Mouse (Mus musculus) adrenal gland, postnatal 25 days (tissue): ENCODE measurements around the gene Lcn2. TPM values are rescaled to one million over a fixed set of nuclear protein-coding genes. Genes with fewer than 3 reads are reported as not detected.

Experiments used
- DNase-seq: peaks from one replicate; pipeline ENCODE4 v3.0.0; 2021; ENCODE audit warnings: mixed read lengths
- total RNA-seq: library from RNA; stranded (reverse); gene quantifications from 2 replicates; pipeline ENCODE4 v1.2.3, GENCODE M21; 2021

The Lcn2 gene
- total RNA-seq, 1 experiment from 2014 or later = 1.5 TPM

DNA sequence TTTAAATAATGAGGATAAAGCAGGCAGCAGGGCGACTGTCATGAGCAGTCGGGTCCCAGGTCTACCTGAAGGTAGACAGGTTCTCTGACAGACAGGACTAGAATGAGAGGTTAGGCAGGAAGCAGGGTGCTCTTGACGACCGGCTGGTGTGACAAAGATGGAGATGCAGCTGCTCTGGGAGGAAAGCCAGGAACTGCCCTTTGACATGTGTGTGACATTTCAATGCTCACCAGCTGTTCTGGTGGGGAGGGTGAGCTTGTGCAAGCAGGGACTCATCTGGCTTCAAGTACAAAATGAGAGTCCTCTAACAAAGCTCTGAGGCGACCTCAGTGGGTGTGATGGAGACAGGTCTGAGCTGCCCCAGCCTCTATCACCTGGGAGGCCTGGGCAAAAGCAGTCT is 25.9 kb upstream of the Lcn2 start:
- DNase-seq = no peak

GRCm38 (mm10) chr2:32412742-32413531 is 24.9 kb upstream of the Lcn2 start:
- DNase-seq = no peak

DNA sequence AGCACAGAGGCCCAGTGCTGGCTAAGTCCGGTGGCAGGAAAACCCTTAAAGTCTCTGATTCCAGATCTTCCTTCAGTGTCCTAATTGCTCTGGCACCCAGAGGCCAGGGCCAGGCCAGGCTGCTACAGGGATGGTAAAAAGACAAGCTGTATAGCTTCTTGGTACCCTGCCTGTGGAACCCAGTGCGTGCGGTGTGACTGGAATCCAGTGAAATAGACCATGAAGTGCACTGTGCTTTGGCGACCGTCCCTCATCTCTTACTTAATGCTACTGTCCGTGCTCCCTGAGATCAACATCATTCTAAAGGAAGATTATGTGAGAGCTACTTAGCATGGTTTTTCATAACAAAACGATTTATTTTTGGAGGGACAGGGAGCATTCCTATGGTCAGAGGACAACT is 23.4 kb upstream of the Lcn2 start:
- no peak for DNase-seq

DNA sequence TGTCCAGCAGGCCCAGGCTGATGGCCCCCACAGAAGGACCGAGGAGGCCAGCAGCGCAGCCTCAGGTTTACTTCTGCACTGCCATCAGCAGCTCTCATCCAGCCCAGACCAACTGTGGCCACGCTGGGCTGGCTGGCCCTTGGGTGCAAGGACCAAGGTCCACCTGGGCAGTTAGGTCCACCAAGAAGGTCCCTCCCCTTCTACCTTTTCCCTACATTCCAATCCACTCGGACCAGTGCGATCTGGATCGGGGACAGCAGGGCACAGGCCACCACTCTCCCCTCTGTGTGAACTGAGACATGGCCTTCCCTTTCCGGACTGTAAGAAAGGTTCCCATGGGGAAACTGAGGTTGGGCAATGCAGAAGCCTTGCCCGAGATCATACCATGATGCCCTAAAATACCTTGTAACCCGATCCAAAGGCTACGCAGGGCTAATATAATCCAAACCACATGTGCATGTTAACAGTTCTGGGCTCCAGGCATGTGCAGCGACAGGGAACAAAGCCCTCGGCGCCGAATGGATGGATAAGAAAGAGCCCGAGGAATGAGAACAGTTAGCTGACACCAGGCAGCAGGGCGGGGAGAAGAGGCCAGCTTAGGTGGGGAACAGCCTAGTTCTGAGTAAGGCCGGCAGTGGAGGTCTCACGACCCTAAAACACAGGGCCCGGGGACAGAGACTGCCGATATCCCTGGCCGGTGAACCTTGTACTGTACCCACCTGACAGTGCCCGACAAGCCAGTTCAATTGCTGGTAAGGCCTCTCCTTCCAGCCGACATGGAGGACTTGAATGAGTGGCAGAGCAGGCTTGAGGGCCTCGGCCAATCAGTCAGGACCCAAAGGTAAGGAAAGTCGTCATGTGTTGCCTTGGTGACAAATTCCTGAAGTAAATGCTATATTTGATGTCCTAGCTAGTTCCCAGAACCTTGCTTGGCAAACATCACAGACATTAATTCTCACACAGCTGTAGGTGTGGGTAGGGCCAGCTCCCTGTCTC is 20.7 kb upstream of the Lcn2 start:
- DNase-seq = no peak

DNA sequence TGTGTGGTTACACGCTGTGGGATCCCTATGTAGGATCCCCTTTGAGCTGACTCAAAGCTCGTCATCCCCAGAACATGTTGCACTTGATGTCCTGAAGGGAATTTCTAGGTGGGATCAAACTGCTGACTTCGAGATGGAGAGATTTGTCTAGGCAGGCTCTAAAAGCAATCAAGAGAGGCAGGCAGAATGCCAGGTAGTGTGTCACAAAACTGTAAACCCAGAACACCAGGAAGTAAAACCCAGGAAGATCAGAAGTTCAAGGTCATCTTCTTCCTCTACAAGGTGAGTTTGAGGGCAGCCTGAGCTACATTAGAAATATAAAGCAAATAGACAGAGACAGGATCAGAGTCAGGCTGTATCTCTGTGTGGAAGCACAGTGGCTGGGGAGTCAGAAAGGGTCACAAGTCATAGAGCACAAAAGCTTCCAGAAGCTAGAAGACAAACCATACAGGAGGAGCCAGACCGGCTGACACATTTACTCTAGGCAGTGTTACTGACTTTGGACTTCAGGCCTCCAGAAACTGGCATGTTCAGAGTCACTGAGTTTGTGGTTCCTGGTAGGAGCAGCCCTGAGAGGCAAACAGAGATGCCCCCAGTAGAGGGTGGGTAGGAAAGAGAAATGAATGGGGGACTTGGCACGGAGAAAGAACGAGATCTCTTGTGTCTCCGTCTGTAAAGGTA is 19.2 kb upstream of the Lcn2 start:
- no peak for DNase-seq

GRCm38 (mm10) chr2:32404663-32405062 is 16.6 kb upstream of the Lcn2 start:
- peak; percentile 92 for DNase-seq

DNA sequence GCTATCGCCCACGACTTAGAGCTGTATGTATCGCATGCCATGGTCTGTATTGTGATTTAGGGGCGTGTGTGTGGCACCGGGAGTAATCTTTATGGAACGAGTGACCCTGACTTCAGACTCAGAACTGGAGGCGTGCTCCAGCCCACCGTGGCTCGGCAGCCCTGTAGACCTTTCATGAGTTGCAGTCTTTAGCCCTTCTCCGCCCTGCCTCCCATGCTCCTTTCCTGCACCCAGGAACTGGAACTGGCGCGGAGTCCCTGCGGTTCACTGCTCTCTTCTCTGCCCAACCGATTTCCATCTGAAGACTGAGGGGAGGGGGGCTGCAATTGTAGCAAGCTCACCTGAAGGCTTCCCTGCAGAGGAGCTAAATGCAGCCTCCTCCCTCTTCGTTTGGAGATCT is 8.6 kb upstream of the Lcn2 start:
- no peak for DNase-seq

DNA sequence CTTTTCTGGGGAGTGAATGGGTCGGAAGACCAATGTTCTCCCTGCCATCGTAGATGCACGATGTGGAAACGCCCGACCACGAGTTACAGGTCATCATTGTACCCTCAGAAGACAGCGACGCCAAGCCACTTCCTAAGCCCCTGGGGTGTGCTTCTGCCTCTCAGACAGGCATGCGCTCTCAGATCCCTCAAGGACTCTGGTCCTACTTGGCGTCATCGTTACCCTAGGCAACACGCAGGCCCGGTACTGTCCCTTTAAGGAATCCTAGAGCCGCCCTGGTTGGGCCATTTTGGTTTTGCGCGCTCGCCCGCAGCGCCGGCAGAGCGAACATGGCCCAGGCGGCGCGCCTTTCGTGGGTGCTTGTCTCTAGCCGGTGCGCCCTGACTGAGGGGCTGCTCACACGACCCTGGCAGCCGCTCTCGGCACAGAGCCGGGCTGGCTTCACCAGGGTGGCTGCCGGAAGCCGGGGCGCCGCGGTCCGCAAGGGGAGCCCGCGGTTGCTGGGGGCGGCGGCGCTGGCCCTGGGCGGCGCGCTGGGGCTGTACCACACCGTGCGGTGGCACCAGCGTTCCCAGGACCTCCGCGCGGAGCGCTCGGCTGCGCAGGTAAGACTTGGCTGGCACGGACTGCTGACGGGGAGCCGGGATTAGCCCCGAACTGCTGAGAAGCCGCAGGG is 8.0 kb upstream of the Lcn2 start:
- DNase-seq = peak; percentile 87

DNA sequence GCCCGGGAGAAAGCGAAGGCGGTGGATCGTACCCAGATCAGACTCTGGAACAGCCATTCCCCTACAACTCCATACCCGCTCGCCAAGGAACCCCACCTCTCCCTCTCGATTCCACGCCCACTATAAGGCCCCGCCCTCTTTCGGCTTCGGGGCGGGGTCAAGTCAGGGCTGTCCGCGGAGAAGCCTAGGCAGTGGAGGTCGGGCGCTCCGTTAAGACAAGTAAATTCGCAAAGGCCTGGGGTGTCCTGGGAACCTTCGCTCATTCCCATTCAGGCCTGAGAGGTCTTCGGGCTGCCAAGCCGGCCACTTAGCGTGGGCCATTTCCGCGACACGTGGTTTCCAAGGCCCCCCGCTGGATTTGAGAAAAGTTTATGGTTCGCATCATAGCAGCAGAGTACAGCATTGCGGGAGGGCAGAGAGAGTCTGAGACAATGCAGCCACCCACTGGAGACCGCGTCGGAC is 7.5 kb upstream of the Lcn2 start, which contains the start of gene Ptges2:
Gene Ptges2, plus strand, starts transcription at position 413 of the 462 bp plus-strand sequence.
- peak; percentile 87 for DNase-seq

DNA sequence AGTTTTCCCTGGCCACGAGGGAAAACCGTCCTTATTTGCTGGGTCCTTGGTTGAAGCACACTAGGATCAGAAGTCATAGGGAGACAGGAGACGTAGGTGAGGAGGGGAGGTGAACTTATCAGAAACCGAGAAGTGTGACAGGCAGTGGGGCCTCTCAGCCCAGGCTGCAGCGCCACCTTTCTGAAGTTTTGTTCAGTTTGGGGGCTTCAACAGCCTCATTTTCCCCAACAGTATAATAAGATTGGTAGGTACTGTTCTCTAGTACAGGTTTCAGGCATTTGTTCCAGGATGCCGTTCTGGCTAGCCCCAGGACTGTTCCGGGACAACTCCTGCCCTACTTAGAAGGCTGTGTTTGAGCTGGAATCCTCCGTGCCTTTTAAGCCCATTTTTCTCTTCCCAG is 6.9 kb upstream of the Lcn2 start:
- DNase-seq = peak; percentile 32

GRCm38 (mm10) chr2:32392063-32392462 is 4.0 kb upstream of the Lcn2 start:
- DNase-seq = no peak

DNA sequence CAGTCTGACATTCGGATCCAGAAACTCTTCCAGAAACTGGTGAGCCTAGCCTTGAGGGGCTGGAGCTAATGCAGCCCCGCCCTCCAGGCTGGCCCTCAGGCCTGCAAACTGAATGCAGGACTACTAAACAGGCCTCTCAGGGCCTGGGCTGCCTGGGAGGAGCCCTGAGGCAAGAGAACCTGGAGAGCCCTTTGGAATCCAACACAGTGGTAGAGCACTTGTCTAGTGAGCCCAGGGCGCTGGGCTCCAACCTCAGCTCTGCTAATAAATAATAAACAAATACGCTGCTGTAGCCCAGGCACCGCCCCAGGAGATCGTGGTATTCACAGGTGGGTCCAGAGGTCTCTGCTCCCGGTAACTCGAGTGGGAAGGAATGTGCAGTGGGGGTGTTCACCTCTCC is 2.8 kb upstream of the Lcn2 start:
- DNase-seq = no peak

DNA sequence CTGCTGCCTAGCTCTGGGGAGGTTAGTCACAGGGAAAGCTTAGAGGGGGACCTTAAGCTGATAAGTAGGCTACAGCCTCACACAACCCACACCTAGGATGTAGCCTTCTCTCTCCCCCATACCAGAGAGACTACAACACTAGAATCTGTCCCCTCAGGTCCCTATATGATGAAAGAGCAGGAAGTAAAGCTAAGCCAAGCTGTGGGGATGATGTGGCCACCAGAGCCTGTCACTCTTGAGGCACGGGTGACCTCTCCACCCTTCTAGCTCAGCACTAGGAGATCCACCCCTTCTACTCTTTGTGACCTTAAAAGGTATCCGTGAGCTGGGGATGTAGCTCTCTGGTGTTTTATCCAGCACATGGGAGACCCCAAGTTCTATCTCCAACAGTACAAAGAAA is 1.1 kb upstream of the Lcn2 start:
- no peak for DNase-seq

- DNase-seq = no peak
Measured at GRCm38 (mm10) chr2:32382689-32383088, 5.4 kb downstream of the Lcn2 start.

DNA sequence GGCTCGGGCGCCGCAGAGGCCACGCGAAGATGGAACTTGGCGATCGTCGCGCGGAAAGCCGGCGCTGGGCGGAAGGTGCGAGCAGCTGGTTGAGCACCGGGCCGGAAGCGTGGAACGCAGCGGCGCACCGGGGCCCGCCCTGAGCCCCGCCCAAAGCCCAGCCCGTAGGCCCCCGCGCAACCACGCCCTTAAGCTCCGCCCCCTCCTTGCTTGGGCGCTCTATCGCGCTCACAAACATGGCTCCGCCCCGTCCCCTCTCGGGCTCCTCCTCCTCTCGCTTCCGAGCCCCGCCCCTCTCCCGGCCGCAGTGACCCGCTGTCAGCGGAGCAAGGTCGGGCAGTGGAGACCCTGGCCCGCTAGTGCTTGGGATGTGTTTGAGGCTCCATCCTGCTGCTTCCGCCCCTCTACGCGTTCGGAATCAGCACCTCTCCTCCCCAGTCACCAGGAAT is 6.3 kb downstream of the Lcn2 start, which contains the start of gene 1110008P14Rik:
Gene 1110008P14Rik, minus strand, starts transcription at position 164 of the 449 bp plus-strand sequence.
- peak; percentile 97 for DNase-seq

DNA sequence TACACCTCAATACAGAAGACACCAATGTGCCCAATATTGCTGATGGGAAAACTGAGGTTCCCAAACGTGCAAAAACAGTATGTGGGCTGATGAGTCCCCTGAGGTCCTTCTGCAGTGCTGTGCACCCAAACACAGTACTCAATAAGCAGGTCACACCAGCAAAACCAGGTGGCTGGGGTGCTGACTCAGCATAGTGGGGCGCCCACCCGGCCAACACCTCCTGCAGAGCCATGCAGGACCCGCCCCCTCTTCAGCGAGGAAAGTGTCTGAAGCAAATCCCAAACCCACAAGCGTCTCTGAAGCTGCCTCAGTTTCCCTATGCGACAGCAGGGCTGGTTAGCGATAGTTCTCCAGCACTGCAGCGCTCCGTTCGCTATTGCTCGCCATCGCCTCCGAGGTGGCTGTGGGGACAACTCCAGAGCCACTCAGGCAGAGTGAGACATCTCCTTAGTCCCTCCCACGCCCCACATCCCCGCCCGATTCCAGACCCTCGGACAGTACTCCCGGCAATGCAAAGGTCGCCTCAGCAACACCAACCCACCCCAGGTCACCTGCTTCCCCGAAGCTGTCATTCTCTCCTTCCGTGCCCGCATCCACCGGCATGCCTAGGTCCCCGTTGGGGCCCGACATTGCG is 6.8 kb downstream of the Lcn2 start:
- no peak for DNase-seq

DNA sequence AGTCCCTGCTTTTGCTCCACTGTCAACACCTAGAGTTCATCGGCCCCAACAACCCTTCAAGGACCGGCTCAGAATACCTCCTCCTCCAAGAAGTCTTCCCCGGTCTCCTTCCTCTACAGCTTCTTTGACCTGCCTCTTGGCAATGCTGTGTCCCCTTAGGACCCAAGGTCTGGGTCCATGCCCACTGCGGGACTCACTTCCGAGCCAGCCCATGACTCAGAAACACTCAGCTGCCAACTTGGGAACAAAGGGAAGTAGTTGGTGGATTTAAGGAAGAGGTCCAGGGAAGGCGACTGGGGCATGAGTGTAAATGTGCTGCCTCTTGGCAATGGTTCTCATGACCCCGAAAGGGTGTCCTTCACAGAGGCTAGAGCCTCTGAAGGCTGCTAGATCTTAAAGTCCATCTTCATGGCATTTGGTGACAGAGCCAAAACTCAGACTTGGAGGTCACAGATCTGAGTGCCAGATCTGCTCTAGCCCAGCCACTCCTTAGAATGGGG is 8.0 kb downstream of the Lcn2 start:
- DNase-seq = peak; percentile 70

GRCm38 (mm10) chr2:32376963-32377362 is 11.1 kb downstream of the Lcn2 start:
- DNase-seq = no peak

DNA sequence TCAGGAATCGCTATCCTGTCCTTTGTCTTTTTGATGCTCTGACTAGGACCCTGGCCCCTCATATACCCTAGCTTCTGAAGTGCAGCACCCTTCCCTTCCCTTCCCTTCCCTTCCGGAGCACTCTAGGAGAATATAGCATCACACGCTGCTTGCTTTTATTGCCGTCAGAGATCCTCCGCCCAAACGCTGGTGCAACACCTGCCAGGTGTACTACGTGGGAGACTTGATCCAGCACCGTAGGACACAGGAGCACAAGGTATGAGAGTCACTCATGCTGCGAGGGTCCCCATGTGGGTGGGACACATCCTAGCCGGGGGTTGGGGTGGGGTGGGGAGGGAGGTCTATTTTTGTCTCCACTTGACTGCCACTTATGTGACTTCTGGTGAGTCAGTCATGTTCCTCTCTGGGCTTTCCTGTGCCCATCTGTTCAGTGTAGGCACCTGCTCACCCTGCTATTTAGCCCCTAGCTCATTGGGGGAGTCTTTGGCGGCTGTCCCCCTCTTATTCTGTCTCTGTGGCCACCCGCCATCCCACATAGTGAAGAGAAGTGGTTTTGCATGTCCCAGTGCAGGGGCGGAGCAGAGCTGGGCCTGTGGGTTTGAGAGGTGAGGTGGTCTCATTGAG is 12.6 kb downstream of the Lcn2 start:
- no peak for DNase-seq

- no peak for DNase-seq
Measured at GRCm38 (mm10) chr2:32374191-32374590, 13.9 kb downstream of the Lcn2 start.
